Mouse (Mus musculus) adipocyte (in vitro differentiated cells): Measurements from ENCODE around the gene Ywhag.

ENCODE experiments used
- DNase-seq: peaks from one replicate; pipeline ENCODE4 v3.0.0-alpha.2; 2016; ENCODE audit warnings: low spot score

Ywhag gene

GRCm38 (mm10) chr5:135951660-135952059, 17.2 kb upstream of the Ywhag start:
- peak; percentile 98 for DNase-seq

DNA sequence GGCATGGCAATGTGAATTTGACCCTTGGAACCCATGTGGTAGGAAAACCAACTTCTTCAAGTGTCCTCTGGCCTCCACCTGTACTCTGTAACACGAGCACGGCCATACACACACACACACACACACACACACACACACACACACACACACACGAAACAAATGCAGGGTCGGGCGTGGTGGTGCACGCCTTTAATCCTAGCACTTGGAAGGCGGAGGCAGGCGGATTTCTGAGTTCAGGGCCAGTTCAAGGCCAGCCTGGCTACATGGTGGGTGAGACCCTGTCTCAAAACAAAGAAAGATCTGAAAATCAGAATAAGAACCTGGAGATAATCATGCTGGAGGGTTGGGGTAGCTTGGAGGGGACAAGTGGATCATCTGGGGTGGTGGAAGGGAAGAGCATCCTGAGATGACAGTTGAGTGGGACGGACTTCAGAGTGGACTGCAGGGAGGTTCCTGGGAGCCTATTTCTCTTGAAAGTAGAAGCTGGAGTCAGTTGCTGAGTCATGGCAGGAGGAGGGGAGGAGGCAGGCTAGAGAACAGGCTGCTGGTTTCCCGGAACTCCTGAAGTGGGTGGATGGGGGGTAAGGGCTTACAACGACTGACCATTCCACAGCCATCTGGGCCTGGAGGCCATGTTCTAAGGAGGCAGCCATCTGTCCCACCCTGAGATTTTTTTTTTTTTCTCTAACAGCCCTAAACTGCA, 16.4 kb upstream of the Ywhag start:
- peak; percentile 80 for DNase-seq

- DNase-seq: no peak
Observed at GRCm38 (mm10) chr5:135946621-135947020, 12.2 kb upstream of the Ywhag start.

DNA sequence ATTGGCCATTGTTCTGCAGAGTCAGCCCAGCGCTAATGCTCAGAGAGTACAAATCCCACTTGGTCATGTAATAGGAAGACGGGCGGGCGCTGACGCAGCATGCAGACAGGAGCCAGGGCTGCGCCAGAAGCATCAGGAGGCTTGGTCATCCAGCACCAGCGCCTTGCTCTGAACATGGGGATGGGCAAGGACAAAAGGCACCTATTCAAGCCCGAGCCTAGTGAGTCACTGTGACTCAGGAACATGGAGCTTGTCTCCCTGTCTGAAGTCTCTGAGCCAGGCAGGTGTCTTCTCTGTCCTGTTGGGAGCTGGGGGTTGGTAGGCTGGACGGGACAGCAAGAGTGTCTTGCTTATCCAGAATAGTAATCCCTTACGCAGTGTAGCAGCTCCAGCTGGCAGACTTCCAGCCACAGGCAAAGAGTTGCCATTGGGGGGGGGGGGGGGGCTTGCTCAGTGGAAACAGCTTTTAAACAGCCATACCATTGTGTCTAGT, 11.5 kb upstream of the Ywhag start:
- no peak for DNase-seq

GRCm38 (mm10) chr5:135942710-135943109, 8.3 kb upstream of the Ywhag start:
- no peak for DNase-seq

- peak; percentile 84 for DNase-seq
Observed at GRCm38 (mm10) chr5:135940587-135940986, 6.2 kb upstream of the Ywhag start.

GRCm38 (mm10) chr5:135935641-135936190, 1.3 kb upstream of the Ywhag start:
- no peak for DNase-seq

DNA sequence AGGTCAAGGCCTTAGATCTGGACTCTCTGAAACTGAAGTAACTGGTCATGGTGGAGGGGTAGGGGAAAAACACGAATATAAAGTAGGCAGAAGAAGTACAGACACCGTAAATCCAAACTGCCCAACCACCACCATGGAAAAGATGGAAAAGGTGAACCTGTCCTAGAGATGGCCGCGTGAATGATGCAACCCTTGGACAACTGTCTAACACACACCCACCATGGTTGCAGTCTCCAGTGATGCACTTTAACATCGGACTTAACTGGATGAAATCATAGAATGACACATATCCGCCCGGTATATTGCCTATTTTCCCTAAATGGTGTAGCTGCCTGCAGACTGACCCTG, 734 bp upstream of the Ywhag start:
- DNase-seq: no peak

- peak; percentile 66 for DNase-seq
Observed at GRCm38 (mm10) chr5:135933900-135934441, 445 bp downstream of the Ywhag start.

GRCm38 (mm10) chr5:135933222-135933899, 1.1 kb downstream of the Ywhag start:
- no peak for DNase-seq

DNA sequence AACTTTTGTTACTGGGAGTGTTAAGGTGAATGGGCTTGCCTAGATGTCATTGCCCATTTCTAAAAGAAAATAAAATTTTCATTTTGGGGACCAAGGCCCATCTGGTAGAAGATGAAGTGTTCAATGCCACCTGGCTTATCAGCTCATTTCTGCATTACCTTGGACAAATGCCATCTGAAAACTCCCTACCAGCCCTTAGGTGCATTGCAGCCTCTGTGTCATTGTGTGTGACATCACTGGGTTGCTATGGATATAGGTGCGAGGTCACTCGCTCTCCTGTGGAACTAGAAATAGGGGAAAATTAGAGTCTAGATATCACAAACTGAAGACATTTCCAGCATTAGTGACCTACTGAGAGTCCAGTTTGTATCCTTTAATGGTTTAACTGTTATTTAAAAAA, 2.1 kb downstream of the Ywhag start:
- DNase-seq: no peak

- DNase-seq: no peak
Observed at GRCm38 (mm10) chr5:135931526-135931925, 2.9 kb downstream of the Ywhag start.

DNA sequence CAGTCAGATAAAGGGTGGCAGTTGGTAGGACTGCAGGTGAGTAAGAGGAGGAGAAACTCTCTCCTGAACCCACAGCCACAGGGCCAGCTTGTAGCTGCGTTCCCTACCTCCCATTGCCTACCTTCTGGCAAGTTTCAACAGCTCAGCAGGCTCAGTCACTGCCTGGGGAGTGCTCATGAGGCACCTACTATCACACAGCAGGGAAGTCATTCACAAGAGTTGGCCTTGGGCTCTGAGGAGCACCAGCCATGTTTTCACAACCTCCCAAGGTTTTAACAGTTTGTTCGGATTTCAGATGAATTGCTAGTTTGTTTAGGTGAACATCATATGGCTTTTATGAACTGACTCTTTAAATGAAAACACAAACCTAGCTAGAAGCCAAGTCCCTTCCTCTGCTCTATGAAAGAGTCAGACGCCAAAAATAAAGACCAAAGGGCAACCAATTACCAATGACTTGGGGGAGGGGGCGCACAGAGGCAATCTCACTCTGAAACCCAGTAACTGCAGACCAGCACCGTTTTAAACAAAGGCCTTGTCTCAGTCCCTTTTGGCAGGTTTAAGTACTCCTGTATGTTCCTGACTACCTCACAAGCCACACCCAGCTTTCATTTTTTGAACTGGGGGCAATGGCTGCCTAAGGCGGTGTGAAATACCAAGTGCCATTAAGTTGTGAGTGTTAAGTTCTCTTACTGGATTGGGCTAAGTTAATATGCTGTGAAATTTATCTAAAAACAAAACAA, 4.6 kb downstream of the Ywhag start:
- no peak for DNase-seq

DNA sequence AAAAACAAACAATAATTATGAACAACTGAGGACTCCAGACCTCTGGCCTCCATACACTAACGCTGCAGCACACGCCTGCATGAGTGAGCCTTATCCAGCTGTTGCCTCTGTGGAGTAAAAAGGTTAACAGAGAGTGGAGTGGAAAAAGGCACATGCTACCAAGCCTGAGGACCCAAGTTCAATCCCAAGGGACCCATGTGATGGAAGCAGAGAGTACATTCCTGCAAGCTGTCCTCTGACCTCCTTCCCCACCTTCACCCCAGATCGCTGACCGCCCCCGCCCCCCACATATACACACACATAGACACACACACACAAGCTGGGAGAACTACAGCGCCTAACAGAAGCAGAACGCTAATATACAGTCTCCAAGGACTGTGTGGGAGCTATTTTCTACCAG, 10.5 kb downstream of the Ywhag start:
- peak; percentile 77 for DNase-seq

- no peak for DNase-seq
Observed at GRCm38 (mm10) chr5:135919902-135920301, 14.5 kb downstream of the Ywhag start.

GRCm38 (mm10) chr5:135918593-135918992, 15.8 kb downstream of the Ywhag start:
- no peak for DNase-seq

DNA sequence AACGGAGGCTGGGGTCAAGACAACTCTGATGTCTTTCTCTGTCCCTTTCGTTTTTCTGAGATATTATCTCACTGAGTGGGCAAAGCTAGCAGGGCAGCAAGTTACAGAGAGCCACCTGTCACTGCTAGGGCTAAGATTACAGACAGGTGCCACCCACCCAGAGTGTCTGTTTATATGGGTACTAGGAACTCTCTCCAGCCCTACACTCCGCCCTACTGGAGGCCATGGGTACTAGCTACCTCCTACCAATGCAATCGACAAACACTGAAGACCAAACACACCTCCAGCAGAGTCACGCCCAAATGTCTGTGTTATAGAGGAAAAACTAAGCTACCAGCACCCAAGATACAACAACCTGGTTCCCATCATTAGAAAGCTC, 16.4 kb downstream of the Ywhag start:
- peak; percentile 21 for DNase-seq

DNA sequence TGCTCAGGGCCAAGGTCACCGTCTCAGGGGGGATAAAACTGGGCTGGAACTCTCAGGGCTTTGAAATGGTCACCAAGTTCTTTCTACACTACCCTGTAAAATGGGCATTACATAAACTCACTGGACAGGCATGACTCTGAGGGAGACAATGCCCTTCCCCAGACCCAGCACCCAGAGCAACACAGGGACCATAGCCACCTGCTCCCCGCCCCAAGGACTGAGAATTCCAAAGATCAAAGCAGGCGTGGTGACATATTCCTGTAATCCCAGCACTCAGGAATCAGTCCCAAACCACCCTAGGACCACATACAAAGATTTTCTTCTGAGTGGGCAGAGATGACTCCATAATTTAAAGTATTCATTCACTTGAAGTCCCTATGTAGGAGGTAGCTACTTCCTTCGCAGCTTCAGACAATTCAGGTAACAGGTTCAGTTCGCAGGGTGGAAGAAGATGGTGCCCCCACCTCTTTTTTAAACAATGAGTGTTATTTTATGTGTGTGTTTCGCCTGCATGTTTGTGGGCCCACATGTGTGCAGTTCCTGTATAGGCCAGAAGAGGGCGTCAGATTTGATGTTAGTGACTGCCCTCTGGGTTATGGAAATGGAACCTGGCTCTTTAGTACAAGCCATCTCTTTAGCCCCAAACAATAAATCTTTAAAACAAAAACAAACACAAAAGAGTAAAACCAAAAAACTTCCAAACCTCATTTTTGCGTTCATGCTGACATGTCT, 16.9 kb downstream of the Ywhag start:
- DNase-seq: peak; percentile 37

GRCm38 (mm10) chr5:135916601-135917000, 17.8 kb downstream of the Ywhag start:
- DNase-seq: peak; percentile 87

DNA sequence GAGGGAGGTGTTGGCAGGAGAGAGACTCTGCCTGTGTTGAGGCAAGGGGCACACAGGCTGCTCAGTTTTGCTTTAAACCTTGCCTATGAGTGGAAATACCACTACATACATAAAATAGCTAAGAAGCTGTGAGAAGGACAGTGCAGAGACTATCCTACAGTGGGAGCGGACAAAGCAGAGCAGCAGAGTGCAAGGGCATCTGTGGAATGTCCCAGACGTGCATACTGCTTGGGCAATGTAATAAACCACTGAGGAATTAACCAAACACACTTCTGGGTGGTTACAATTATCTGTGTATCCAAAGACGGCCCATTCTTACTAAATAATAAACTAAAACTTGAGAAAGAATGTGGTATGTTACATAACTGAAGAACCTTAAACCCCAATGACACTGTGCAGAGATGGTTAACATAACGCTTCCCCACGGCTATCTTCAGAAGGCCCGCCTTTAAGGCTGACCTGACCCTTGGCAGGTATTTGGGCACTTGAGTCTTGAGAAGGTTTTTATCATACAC, 18.3 kb downstream of the Ywhag start:
- peak; percentile 69 for DNase-seq

DNA sequence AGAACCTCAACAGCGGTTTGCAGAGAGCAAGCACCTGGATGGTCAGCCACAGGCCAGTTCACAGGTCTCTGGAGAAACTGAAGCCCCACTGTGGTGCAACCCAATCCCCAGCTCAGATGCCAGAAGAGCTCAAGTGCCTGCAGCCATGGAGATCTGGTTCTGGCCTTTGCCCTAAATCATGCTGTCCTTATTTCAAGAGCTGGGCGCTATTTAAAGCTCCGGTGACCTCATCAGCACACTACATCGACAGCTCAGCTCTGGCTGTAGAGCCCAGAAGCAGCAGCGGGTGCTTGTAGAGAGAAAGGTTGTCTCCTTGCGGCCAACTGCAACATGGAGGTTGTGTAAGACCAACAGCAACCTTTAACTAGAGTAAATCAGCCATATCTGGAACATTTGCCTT, 20.3 kb downstream of the Ywhag start:
- peak; percentile 98 for DNase-seq
